Mouse (Mus musculus) lung, embryonic 14.5 days (tissue): Measurements from ENCODE around the gene Cfap61. TPM values are rescaled to one million over a fixed set of nuclear protein-coding genes. Genes with fewer than 3 reads are reported as not detected.

Experiments
- ATAC-seq: fragments of 200-750 bp; cut with Nextera tagmentation; 2 replicates; pipeline ENCODE4 v1.8.0; 2017; ENCODE audit warnings: mild to moderate bottlenecking, moderate TSS enrichment, moderate library complexity; ENCODE audit not compliant: insufficient read depth
- DNase-seq: peaks from one replicate; pipeline ENCODE4 v3.0.0-alpha.2; 2015
- H3K27ac ChIP-seq: fragments of 300-500 bp; sonication (generic); 2 replicates; pipeline ENCODE4 v1.5.1; 2014; ENCODE audit warnings: low read depth, mild to moderate bottlenecking, moderate library complexity
- H3K27me3 ChIP-seq: fragments of 300-500 bp; sonication (generic); 2 replicates; pipeline ENCODE4 v1.6.1; 2014; ENCODE audit warnings: low read length, control low read depth; ENCODE audit not compliant: insufficient read depth
- H3K36me3 ChIP-seq: fragments of 300-500 bp; sonication (generic); 2 replicates; pipeline ENCODE4 v1.6.1; 2014; ENCODE audit warnings: control low read depth; ENCODE audit not compliant: insufficient read depth
- H3K4me1 ChIP-seq: fragments of 300-500 bp; sonication (generic); 2 replicates; pipeline ENCODE4 v1.6.1; 2014; ENCODE audit warnings: antibody characterized with exemption, control low read depth; ENCODE audit not compliant: insufficient read depth
- H3K4me2 ChIP-seq: fragments of 300-500 bp; sonication (generic); 2 replicates; pipeline ENCODE4 v1.6.1; 2014; ENCODE audit warnings: mild to moderate bottlenecking
- H3K4me3 ChIP-seq: fragments of 300-500 bp; sonication (generic); 2 replicates; pipeline ENCODE4 v1.5.1; 2014; ENCODE audit warnings: low read depth, low read length
- H3K9ac ChIP-seq: fragments of 300-500 bp; sonication (generic); 2 replicates; pipeline ENCODE4 v1.6.1; 2014
- H3K9me3 ChIP-seq: fragments of 300-500 bp; sonication (generic); 2 replicates; pipeline ENCODE4 v1.6.1; 2016; ENCODE audit warnings: low read depth, low read length, control low read depth
- CTCF ChIP-seq: IDR thresholded peaks from 2 replicates; pipeline ENCODE4 v1.5.1; 2016; ENCODE audit warnings: antibody characterized with exemption, low read depth
- WGBS: fragments of 180-500 bp; shearing (Covaris S2); extraction: QIAGEN DNeasy Blood & Tissue Kit; methylation state at CpG from one replicate; pipeline ENCODE4 v1.1.7; 2014; 5-methylcytosine and 5-hydroxymethylcytosine counted together
- polyA plus RNA-seq: library from polyadenylated mRNA; unstranded; fragments of >200 nt; fragmentation: Nextera tagmentation; extraction: Ambion mirVana; gene quantifications from 2 replicates; pipeline ENCODE4 v1.2.1, GENCODE M21; 2014

Gene Cfap61
- polyA plus RNA-seq, 1 experiment from 2014 or later: not detected

- H3K36me3 ChIP-seq: no peaks in the 10 kb centered on the region
- no peak overlapping the region for H3K4me2 ChIP-seq
- no peak overlapping the region for H3K9ac ChIP-seq
- DNase-seq (no peak), ATAC-seq (no peak)
- TF ChIP-seq CTCF: no peak
- no peaks in the 10 kb centered on the region for H3K27me3 ChIP-seq
- no peaks in the 10 kb centered on the region for H3K9me3 ChIP-seq
- WGBS: 57% methylated on average over 7 of the region's 7 CpGs
- H3K4me3 ChIP-seq: no peak overlapping the region
- H3K27ac ChIP-seq: no peak overlapping the region
- no peaks in the 10 kb centered on the region for H3K4me1 ChIP-seq
Measured at GRCm38 (mm10) chr2:146197947-146198346, 263.4 kb downstream of the Cfap61 start.

GRCm38 (mm10) chr2:146210968-146211367 lies 276.4 kb downstream of the Cfap61 start:
- Histone ChIP-seq H3K4me2 (no peak overlapping the region), H3K4me3 (no peak overlapping the region), H3K36me3 (no peaks in the 10 kb centered on the region), H3K4me1 (no peaks in the 10 kb centered on the region), H3K27me3 (peaks cover 15% of the 10 kb centered on the region), H3K9ac (no peak overlapping the region), H3K27ac (no peak overlapping the region), H3K9me3 (no peaks in the 10 kb centered on the region)
- no peak for ATAC-seq
- DNase-seq: no peak
- WGBS: 49% methylated on average over 4 of the region's 4 CpGs
- TF ChIP-seq CTCF: no peak

- WGBS: 2% methylated on average over 9 of the region's 9 CpGs
- Histone ChIP-seq H3K9ac (no peak overlapping the region), H3K4me1 (no peaks in the 10 kb centered on the region), H3K4me3 (no peak overlapping the region), H3K27me3 (peaks cover 48% of the 10 kb centered on the region), H3K27ac (no peak overlapping the region), H3K9me3 (no peaks in the 10 kb centered on the region), H3K4me2 (no peak overlapping the region), H3K36me3 (no peaks in the 10 kb centered on the region)
- peak; percentile 81 for TF ChIP-seq CTCF
- DNase-seq (peak; percentile 77), ATAC-seq (0 out of 2 replicates have a peak, but pooled peaks have one; percentile 14)
Measured at GRCm38 (mm10) chr2:146214715-146215114, 280.1 kb downstream of the Cfap61 start.

GRCm38 (mm10) chr2:146216111-146217064 lies 281.8 kb downstream of the Cfap61 start:
- H3K4me3 ChIP-seq: no peak overlapping the region
- H3K9ac ChIP-seq: no peak overlapping the region
- 15% methylated on average over 14 of the region's 14 CpGs for WGBS
- DNase-seq: no peak
- 0 out of 2 replicates have a peak, but pooled peaks cover 2% of the 10 kb centered on the region for H3K4me1 ChIP-seq
- H3K27ac ChIP-seq: no peak overlapping the region
- no peak overlapping the region for H3K4me2 ChIP-seq
- peaks cover 61% of the 10 kb centered on the region for H3K27me3 ChIP-seq
- no peaks in the 10 kb centered on the region for H3K9me3 ChIP-seq
- no peak for ATAC-seq
- H3K36me3 ChIP-seq: no peaks in the 10 kb centered on the region
- no peak for TF ChIP-seq CTCF

GRCm38 (mm10) chr2:146217227-146217980 lies 282.8 kb downstream of the Cfap61 start:
- no peaks in the 10 kb centered on the region for H3K9me3 ChIP-seq
- ATAC-seq (peak; percentile 72), DNase-seq (peak; percentile 77)
- WGBS: 3% methylated on average over 16 of the region's 16 CpGs
- no peak overlapping the region for H3K9ac ChIP-seq
- peak overlapping the region; percentile 53 for H3K4me2 ChIP-seq
- peaks cover 69% of the 10 kb centered on the region for H3K27me3 ChIP-seq
- no peaks in the 10 kb centered on the region for H3K36me3 ChIP-seq
- no peak overlapping the region for H3K27ac ChIP-seq
- 0 out of 2 replicates have a peak, but pooled peaks cover 4% of the 10 kb centered on the region for H3K4me1 ChIP-seq
- H3K4me3 ChIP-seq: no peak overlapping the region
- TF ChIP-seq CTCF: no peak

- peak; percentile 40 for DNase-seq
- peak; percentile 9; the same call in 1 of the 2 replicates for ATAC-seq
Measured at GRCm38 (mm10) chr2:146218161-146218691, 283.6 kb downstream of the Cfap61 start.

More at GRCm38 (mm10) chr2:146218161-146218691, 283.6 kb downstream of the Cfap61 start:
- H3K4me2 ChIP-seq: peak overlapping the region; percentile 53
- H3K9me3 ChIP-seq: no peaks in the 10 kb centered on the region
- no peak for TF ChIP-seq CTCF
- no peaks in the 10 kb centered on the region for H3K36me3 ChIP-seq
- peak overlapping the region; percentile 25 for H3K4me3 ChIP-seq
- no peak overlapping the region for H3K9ac ChIP-seq
- WGBS: under 1% methylated on average over 40 of the region's 40 CpGs
- peaks cover 77% of the 10 kb centered on the region for H3K27me3 ChIP-seq
- no peak overlapping the region for H3K27ac ChIP-seq
- H3K4me1 ChIP-seq: 0 out of 2 replicates have a peak, but pooled peaks cover 4% of the 10 kb centered on the region
